Mouse (Mus musculus) cerebellum, adult 2 months (tissue): ENCODE data around the gene Gm27021.

Experiments
- CTCF ChIP-seq: fragments of 200-500 bp; IDR thresholded peaks from 2 replicates; pipeline ENCODE4 v1.5.1; 2011; ENCODE audit warnings: low read depth, mild to moderate bottlenecking, control low read depth, low read length, moderate library complexity, borderline replicate concordance; ENCODE audit not compliant: insufficient read depth
- POLR2A ChIP-seq: fragments of 200-500 bp; IDR thresholded peaks from 2 replicates; pipeline ENCODE4 v1.6.1; 2011; ENCODE audit warnings: low read length, control low read depth, borderline replicate concordance; ENCODE audit not compliant: insufficient read depth

GRCm38 (mm10) chr8:120634329-120634839 lies 33.5 kb downstream of the Gm27021 start:
- no peak for TF ChIP-seq POLR2A
- TF ChIP-seq CTCF, result no peak
